Mouse (Mus musculus) frontal cortex, adult (tissue): ENCODE results near the gene Thap2.

Experiments used
- ATAC-seq: cut with Nextera tagmentation; 2 replicates; pipeline ENCODE4 v1.9.2; 2017; ENCODE audit warnings: mild to moderate bottlenecking, moderate library complexity, mixed read lengths; ENCODE audit not compliant: low TSS enrichment

The Thap2 gene

DNA sequence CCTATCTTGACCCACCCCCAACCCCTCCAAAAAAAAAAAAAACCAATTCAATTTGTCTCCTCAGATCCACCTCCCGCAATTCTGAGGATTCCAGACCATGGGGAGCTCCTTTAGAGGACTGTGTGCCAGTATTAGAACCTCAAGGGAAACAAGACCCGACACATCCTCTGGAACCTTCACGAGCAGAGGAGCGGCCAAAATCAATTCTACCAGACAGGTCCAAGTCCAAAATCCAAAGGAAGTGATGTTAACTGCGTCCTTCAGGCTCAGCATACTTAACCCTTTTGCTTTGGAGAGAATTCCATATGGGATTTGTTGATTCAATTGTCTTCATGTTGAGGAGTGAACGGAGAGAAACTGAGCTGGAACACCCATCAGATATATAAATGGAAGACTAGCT lies 29.2 kb downstream of the Thap2 start:
- ATAC-seq: no peak

DNA sequence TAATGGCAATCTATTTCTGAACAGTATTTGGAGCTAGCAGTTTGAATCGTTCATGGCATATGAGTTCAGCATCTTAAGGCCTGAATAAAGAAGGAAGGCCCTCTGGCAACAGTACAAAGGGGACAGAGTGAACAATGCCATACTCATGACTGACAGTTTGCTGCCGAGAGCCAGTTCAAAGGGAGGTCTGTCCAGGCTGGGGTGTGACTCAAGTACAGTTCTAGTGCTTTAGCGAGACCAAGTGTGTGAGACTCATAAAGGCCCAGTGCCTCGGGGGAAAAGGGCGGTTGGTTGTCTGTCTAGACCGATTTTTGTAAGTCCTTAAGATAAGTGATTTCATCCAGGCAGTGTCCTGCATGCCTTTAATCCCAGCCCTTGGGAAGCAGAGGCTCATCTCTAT lies 29.7 kb downstream of the Thap2 start:
- no peak for ATAC-seq

DNA sequence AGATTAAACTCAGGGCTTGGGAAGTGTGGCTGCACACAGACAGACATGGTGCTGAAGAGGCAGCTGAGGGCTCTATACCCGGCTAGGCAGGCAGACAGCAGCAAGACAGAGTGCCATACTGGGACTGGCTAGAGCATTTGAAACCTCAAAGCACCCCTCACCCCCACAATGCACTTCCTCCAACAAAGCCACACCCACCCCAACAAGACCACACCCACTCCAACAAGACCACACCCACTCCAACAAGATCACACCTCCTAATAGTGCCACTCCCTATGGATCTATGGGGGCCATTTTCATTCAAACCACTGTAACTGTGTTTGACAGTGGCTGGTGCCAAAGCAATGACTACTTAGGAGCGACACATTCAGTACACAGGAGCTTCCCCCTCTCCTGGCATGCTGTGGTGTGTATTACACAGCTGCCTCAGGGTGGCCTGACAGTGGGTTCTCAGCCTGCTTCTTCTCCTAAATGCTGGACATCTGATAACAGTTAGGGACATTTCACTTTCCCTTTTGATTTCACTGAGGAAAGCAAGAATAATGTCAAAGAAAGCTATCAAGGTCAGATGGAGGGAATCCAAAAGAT lies 33.3 kb downstream of the Thap2 start:
- ATAC-seq: no peak

DNA sequence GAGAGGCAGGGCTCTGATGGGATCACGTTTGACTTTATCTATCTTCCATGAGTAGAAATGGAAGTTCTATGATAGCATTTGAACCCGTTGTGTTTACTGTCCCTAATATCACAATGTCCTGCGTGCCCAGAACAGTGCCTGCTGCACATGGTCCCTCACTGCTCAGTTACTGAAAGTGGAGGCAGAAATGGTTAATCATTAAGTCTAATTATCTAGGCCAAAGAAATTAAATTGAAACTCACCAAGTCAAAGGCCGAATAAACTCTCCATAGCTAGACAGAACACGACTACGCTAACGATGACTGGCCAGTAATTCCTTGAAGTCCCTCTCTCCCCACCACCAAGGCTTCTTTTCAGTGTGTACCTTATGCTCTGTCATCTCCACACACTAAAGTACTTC lies 34.7 kb downstream of the Thap2 start:
- no peak for ATAC-seq

DNA sequence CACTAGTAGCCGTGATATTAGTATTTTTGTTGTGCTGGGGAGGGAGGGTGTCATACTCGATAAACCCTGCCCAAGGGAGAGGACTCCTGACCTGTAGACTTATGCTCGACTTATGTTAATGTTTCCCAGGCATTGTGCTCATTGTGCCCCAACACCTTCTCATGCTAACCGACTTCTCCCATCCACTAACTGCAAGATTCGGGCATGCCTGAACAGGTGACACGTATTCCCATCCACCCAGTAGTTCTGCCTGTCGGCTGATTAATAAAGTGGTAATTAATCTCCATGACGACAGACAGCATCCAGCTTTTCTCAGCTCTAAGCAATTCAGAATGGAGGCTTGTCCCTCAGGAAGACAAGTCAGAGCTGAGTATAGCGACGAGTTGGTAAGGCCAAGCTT lies 35.2 kb downstream of the Thap2 start:
- ATAC-seq: no peak

DNA sequence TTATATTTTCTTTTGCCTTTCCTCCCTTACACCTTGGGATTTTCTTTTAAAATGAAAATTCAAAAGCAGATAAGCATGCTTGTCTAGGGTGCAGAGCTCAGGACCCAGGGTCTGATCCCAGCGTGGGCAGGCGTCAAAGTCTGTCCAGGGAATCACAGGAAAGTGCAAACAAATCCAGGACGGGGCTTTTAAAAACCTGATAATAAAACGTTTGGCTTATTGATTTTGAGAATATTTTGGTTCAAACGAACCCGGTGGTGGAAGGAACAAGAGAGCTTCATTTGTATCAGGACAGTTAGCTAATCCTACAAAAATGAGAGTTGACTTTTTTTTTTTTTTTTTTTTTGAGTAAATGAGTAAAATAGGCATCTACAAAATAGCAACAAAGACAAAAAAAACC lies 36.1 kb downstream of the Thap2 start:
- no peak for ATAC-seq

DNA sequence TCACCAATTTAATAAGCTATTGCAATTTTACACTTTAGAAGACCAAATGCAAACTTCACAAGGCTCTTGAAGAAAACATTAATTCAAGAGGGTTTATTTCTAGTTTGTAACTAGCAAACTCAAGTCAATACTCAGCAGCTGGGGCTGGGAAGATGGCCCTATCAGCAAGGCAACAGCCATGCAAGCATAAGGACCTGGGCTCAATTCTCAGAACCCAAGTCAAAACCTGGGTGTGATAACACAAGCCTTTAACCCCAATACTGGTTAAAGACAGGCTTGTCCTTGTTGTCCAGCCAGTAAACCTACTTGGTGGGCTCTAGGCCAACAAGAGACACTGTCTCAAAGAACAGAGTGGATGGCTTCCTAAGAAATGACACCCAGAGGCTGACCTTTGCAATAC lies 37.8 kb downstream of the Thap2 start:
- ATAC-seq: no peak

DNA sequence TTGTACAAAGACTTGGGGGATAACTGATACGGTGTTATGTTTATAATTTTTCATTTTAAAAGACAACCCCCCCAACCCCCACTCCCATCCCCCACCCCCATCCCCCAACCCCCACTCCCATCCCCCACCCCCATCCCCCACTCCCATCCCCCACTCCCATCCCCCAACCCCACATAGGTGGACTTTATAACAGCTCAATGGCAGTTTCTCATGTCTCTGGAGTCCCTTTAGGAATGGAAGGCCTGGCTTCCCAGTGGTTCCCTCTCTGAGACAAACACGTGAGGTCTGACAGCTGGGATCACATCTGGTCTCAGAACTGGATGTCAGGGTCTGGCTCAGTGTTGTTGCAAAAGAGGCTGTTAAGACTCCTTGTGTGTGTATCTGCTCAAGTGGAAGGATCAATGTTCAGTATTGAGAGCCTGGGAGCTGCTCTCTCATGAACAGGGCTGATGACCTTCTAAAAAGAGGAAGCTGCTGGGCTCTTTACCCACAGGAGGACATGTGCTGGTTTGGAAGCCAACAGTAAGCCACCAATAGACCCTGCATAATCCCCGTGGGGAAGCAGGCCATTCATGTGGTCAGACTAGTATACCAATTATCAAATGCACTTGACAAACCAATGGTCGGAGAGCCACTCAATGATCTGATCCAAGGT lies 41.3 kb downstream of the Thap2 start:
- no peak for ATAC-seq

DNA sequence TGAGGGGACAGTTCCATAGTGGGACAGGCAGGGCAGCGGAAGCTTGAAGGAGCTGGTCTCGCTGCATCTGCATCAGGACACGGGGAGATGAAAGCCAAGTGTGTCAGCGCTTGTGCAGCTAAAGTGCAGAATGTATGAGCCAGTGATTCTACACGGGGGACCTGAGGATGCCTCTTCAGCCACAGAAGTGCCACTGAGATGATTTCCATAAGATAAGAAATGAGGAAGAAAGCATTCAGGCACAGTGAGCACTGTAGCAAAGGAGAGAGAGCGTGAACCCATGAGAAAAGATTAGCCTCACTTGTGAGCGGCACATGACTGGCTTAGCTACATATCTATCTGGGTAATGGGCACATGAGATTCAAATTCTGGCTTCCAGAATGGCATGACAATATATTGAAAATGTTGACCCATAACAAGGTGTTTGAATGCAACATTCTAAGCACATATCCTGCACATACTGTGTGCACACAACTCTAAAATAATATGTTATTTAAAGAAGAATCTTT lies 44.4 kb downstream of the Thap2 start:
- no peak for ATAC-seq

DNA sequence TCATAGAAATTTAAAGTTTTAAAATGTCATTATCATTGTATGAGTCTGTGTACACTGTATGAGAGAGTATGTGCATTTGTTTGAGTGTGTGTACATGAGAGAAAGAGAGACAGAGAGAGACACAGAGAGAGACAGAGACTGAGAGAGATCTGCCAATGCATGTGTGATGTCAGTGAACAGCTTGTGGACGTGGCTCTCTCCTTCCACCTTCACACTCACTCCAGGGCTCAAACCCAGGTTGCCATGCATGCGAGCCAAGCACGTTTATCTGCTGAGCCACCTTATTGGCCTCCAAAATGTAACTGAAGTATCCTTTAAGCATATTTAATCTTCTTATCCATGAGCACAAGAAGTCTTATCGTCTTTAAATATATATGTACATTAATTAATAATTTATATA lies 47.3 kb downstream of the Thap2 start:
- no peak for ATAC-seq

DNA sequence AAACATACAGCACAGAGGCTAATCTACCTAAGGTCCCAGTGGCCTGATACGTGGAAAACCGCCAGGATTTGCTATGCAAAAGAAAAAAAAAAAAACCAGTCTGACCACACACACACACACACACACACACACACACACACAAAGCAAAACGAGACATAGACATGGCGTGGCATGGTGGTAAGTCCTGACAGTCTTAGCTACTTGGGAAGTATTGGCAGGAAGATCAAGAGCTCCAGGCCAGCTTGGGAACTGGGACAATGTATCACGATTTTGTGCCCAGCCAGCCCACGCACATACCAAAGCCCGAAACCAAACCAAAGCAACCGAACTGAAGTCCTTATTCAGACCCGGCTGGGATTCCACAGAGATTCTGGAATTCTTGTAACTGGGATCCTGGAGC lies 50.7 kb downstream of the Thap2 start:
- peak; percentile 69; the same call in 1 of the 2 replicates for ATAC-seq

DNA sequence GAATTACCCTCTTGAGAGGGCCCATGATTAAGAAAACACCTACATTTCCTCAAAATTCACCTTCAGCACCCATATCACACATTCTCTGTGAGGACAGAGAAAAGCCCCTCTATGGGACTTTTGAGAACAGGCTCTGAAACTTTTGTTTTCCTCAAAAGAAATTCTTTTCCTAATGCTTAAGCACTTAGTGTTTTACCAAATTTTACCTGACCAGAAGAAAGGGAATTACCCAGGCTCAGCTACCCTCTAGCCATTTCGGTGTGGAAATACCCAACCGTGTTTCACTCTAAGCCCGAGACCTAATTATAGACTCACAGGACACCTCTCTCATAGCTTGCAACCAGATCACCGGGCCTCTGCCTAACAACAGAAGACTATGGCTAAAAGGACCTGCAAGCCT lies 51.2 kb downstream of the Thap2 start:
- no peak for ATAC-seq

DNA sequence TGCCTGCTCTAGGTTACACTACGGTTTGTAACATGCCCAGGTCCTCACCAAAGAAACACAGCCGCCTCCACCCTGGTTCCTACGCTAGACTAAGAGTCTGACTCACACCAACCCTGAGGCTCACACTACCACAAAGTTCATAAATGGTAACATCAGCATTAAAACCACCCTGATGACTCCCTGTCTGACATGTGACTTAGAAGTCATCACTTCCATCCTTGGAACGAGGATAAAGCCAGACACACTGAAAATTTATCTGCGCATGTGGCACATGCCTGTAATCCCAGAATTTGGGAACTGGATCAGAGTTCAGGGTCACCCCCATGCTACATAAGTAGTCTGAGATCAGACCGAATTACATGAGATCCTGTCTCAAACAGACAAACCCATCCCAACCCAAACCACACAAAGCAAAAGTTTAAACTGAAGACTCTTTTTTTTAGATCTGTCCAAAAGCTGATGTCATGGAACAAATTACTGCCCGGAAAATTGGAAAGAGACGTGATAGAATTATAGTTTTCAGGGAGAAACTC lies 51.8 kb downstream of the Thap2 start:
- no peak for ATAC-seq

DNA sequence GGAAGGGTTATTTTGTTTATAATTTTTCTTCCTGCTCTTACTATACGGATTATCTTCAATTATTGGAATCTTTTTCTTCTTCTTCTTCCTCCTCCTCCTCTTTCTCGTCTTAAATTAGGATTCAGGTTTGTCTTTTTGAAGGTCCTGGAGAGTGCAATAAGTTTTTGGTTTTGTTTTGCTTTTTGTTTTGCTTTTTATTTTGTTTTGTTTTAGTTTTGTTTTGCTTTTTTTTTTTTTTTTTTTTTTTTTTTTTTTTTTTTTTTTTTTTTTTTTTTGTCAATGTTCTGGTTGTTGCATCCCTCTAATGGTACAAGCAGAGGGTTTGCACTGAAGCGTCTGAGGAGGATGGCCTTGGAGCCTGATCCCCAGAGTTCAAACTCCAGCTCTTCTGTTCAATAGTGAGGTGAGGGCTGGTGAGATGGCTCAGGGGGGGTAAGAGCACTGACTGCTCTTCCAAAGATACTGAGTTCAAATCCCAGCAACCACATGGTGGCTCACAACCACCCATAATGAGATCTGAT lies 55.2 kb downstream of the Thap2 start:
- no peak for ATAC-seq

DNA sequence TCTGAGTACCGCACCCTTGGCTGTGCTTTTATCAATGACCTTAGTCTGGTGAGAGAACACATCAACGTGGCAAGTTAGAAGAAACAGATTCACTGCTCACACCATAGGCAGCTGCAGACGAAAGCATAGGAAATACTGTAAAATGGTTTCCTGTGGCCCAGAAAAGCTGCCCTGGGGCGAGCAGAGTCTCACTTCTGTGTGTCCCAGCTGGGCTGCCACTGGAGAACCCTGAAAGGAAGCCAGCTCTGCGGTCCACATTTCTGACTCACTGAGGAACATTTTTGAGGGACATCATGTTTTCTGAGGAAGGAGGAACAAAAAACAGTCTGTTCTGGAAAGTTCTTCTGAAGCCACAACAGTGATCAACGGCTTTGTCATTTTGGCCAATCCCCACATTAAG lies 55.7 kb downstream of the Thap2 start:
- no peak for ATAC-seq

DNA sequence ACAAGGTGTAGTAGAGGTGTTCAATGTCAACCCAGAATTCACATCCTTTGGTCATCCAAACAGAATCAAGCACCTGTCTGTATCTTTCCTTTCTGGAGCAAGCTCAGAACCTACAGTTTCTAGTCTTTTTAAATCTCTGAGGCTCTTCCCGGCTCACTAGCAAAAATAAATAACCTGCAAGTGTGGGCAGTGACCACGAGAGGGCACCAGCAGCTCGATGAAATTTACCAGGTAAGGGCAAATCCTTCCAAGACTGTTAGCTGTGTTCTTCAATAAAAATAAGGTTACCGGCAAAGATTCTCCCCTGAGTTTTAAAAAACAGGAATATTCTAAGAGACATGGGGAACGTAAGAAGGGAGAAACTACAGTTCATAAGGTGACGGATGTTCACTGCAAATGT lies 60.9 kb downstream of the Thap2 start:
- ATAC-seq: peak; percentile 93

DNA sequence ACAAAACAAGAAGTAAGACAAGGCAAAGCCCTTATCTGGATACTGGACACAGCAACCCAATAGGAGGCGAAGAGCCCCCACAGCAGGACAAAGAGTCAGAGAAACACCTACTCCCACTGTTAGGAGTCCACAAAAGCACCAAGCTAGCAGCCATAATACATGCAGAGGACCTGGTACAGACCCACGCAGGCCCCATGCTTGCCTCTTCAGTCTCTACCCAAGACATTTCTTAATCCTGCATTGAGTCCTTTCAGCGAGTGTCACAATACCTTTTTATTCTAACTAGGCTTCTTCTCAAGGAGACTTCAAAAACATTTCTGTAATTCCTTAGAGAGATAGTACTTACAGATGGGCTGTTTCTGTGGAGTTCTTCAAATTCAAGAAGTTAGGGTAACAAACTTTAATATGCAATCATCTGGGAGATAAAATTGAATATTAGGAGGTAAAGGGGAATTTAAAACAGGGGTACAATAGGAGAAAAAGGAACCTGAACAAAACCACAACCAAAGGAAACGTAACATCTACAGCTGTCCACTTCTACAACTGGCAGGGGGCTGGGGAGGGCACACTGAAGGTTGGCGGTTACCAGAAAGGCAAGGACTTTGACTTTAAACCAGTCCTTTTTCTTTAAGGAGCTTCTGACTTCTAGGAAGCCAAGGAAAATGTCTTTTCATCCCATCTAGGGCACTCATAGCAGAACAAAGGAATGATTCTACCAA lies 62.8 kb downstream of the Thap2 start:
- no peak for ATAC-seq
